Mouse (Mus musculus) MEL (cell line): ENCODE data around the gene Rnaseh2c. TPM values are rescaled to one million over a fixed set of nuclear protein-coding genes. Genes with fewer than 3 reads are reported as not detected.

Experiments
- DNase-seq: peaks from one replicate; pipeline ENCODE4 v3.0.0; 2011; ENCODE audit warnings: low read depth, low spot score
- H3K27ac ChIP-seq: 2 replicates; pipeline ENCODE4 v1.5.1; 2012; ENCODE audit warnings: low read depth, mild to moderate bottlenecking, control low read depth, low read length, moderate library complexity; ENCODE audit not compliant: control insufficient read depth
- H3K27me3 ChIP-seq, 2 experiments: fragments of 150-350 bp in 1 of 2; sonication (generic) in 1 of 2; 2 replicates each; pipeline ENCODE4 v1.6.1; 2012; ENCODE audit warnings: low read length in 2 of 2, mild to moderate bottlenecking in 2 of 2, improper control_type of control experiment in 1 of 2, moderate library complexity in 1 of 2; ENCODE audit not compliant: insufficient read depth in 2 of 2, control insufficient read depth in 1 of 2
- H3K36me3 ChIP-seq, 2 experiments: 2 replicates each; pipeline ENCODE4 v1.6.1; 2012 to 2014; ENCODE audit warnings: low read length in 2 of 2, improper control_type of control experiment in 1 of 2, inconsistent platforms in 1 of 2, mild to moderate bottlenecking in 1 of 2; ENCODE audit not compliant: insufficient read depth in 2 of 2, control insufficient read depth in 1 of 2
- H3K4me1 ChIP-seq, 2 experiments: fragments of 150-350 bp in 1 of 2; sonication (generic) in 1 of 2; 2 replicates each; pipeline ENCODE4 v1.6.1; 2012; ENCODE audit warnings: low read length in 2 of 2, improper control_type of control experiment in 1 of 2, mild to moderate bottlenecking in 1 of 2; ENCODE audit not compliant: insufficient read depth in 2 of 2, control insufficient read depth in 1 of 2
- H3K4me3 ChIP-seq, 2 experiments: fragments of 150-350 bp in 1 of 2; sonication (generic) in 1 of 2; 2 replicates each; pipeline ENCODE4 v1.5.1; 2012; ENCODE audit warnings: low read depth in 2 of 2, low read length in 2 of 2, mild to moderate bottlenecking in 2 of 2, moderate library complexity in 2 of 2, control low read depth in 1 of 2, improper control_type of control experiment in 1 of 2; ENCODE audit not compliant: control insufficient read depth in 1 of 2, insufficient read depth in 1 of 2
- H3K79me2 ChIP-seq: 2 replicates; pipeline ENCODE4 v1.6.1; 2012; ENCODE audit warnings: mild to moderate bottlenecking, low read length, moderate library complexity; ENCODE audit not compliant: control insufficient read depth, poor library complexity, insufficient read depth
- H3K9ac ChIP-seq: 2 replicates; pipeline ENCODE4 v1.6.1; 2012; ENCODE audit warnings: low read depth, mild to moderate bottlenecking, control low read depth, low read length, moderate library complexity; ENCODE audit not compliant: control insufficient read depth, poor library complexity, severe bottlenecking
- H3K9me3 ChIP-seq: fragments of 150-350 bp; sonication (generic); replicated peaks from 2 replicates; pipeline ENCODE4 v1.6.1; 2012; ENCODE audit warnings: mild to moderate bottlenecking, low read length, improper control_type of control experiment, moderate library complexity; ENCODE audit not compliant: insufficient read depth
- BHLHE40 ChIP-seq: IDR thresholded peaks from 2 replicates; pipeline ENCODE4 v1.6.1; 2012; ENCODE audit warnings: low read depth, mild to moderate bottlenecking, inconsistent platforms, low read length, improper control_type of control experiment, borderline replicate concordance
- CHD1 ChIP-seq: IDR thresholded peaks from 2 replicates; pipeline ENCODE4 v1.6.1; 2012; ENCODE audit warnings: low read depth, mild to moderate bottlenecking, inconsistent platforms, low read length, improper control_type of control experiment
- ELF1 ChIP-seq: IDR thresholded peaks from 2 replicates; pipeline ENCODE4 v1.6.1; 2014; ENCODE audit warnings: low read depth, mild to moderate bottlenecking, inconsistent platforms, low read length, improper control_type of control experiment, moderate library complexity
- EP300 ChIP-seq, 2 experiments: IDR thresholded peaks; 2 replicates each; pipeline ENCODE4 v1.6.1; 2011; ENCODE audit warnings: improper control_type of control experiment in 2 of 2, low read length in 2 of 2, low read depth in 1 of 2, mild to moderate bottlenecking in 1 of 2
- HCFC1 ChIP-seq: IDR thresholded peaks from 2 replicates; pipeline ENCODE4 v1.6.1; 2012; ENCODE audit warnings: low read depth, mild to moderate bottlenecking, inconsistent platforms, low read length, improper control_type of control experiment, moderate library complexity
- KAT2A ChIP-seq: conservative IDR thresholded peaks from 2 replicates; pipeline ENCODE4 v1.6.1; 2012; ENCODE audit warnings: low read depth, low read length, improper control_type of control experiment, inconsistent platforms
- MAFK ChIP-seq: IDR thresholded peaks from 2 replicates; pipeline ENCODE4 v1.6.1; 2011; ENCODE audit warnings: low read depth, mild to moderate bottlenecking, low read length, improper control_type of control experiment, borderline replicate concordance
- MAX ChIP-seq: IDR thresholded peaks from 2 replicates; pipeline ENCODE4 v1.6.1; 2011; ENCODE audit warnings: low read length, improper control_type of control experiment
- MEF2A ChIP-seq: IDR thresholded peaks from 2 replicates; pipeline ENCODE4 v1.6.1; 2014; ENCODE audit warnings: low read depth, mild to moderate bottlenecking, inconsistent platforms, low read length, improper control_type of control experiment; ENCODE audit not compliant: poor library complexity, insufficient replicate concordance, severe bottlenecking; ENCODE audit errors: extremely low read depth
- MXI1 ChIP-seq: IDR thresholded peaks from 2 replicates; pipeline ENCODE4 v1.6.1; 2011; ENCODE audit warnings: mild to moderate bottlenecking, low read depth, low read length, improper control_type of control experiment
- MYC ChIP-seq: IDR thresholded peaks from 2 replicates; pipeline ENCODE4 v1.6.1; 2011; ENCODE audit warnings: low read depth, mild to moderate bottlenecking, low read length, improper control_type of control experiment, moderate library complexity
- NRF1 ChIP-seq: IDR thresholded peaks from 2 replicates; pipeline ENCODE4 v1.6.1; 2014; ENCODE audit warnings: low read depth, mild to moderate bottlenecking, inconsistent platforms, low read length, improper control_type of control experiment, moderate library complexity; ENCODE audit not compliant: poor library complexity, insufficient read depth, severe bottlenecking
- POLR2A ChIP-seq, 2 experiments: IDR thresholded peaks; 2 replicates each; pipeline ENCODE4 v1.6.1; 2011 to 2012; ENCODE audit warnings: low read length in 2 of 2, mild to moderate bottlenecking in 2 of 2, control low read depth in 1 of 2, improper control_type of control experiment in 1 of 2, low read depth in 1 of 2, moderate library complexity in 1 of 2; ENCODE audit not compliant: control insufficient read depth in 1 of 2, insufficient read depth in 1 of 2, poor library complexity in 1 of 2
- RCOR1 ChIP-seq: IDR thresholded peaks from 2 replicates; pipeline ENCODE4 v1.6.1; 2012; ENCODE audit warnings: low read depth, mild to moderate bottlenecking, inconsistent platforms, low read length, improper control_type of control experiment
- SMC3 ChIP-seq: IDR thresholded peaks from 2 replicates; pipeline ENCODE4 v1.6.1; 2011; ENCODE audit warnings: low read depth, low read length, improper control_type of control experiment
- TAL1 ChIP-seq: IDR thresholded peaks from 2 replicates; pipeline ENCODE4 v1.6.1; 2012; ENCODE audit warnings: mild to moderate bottlenecking, inconsistent platforms, low read length, moderate library complexity, mixed read lengths
- TBP ChIP-seq: IDR thresholded peaks from 2 replicates; pipeline ENCODE4 v1.8.0; 2011; ENCODE audit warnings: low read depth, low read length, improper control_type of control experiment
- USF1 ChIP-seq: IDR thresholded peaks from 2 replicates; pipeline ENCODE4 v1.6.1; 2014; ENCODE audit warnings: low read depth, mild to moderate bottlenecking, inconsistent platforms, low read length, improper control_type of control experiment, moderate library complexity
- USF2 ChIP-seq, 2 experiments: IDR thresholded peaks; 2 replicates each; pipeline ENCODE4 v1.6.1; 2011 to 2012; ENCODE audit warnings: improper control_type of control experiment in 2 of 2, low read length in 2 of 2, borderline replicate concordance in 1 of 2, inconsistent platforms in 1 of 2, low read depth in 1 of 2, mild to moderate bottlenecking in 1 of 2; ENCODE audit not compliant: insufficient read depth in 1 of 2
- ZKSCAN1 ChIP-seq: IDR thresholded peaks from 2 replicates; pipeline ENCODE4 v1.6.1; 2012; ENCODE audit warnings: low read depth, mild to moderate bottlenecking, inconsistent platforms, low read length, improper control_type of control experiment, moderate library complexity
- ZMIZ1 ChIP-seq: IDR thresholded peaks from 2 replicates; pipeline ENCODE4 v1.6.1; 2012; ENCODE audit warnings: low read depth, mild to moderate bottlenecking, inconsistent platforms, low read length, improper control_type of control experiment, moderate library complexity
- polyA plus RNA-seq, 2 experiments: library from polyadenylated mRNA; stranded (reverse) in 1 of 2; unstranded in 1 of 2; fragments of >175 nt in 1 of 2; fragments of >200 nt in 1 of 2; gene quantifications; 2 replicates each; pipeline versions ENCODE4 v1.2.1 to v1.2.4; 2012; ENCODE audit warnings: low replicate concordance in 2 of 2, low read depth in 1 of 2; ENCODE audit not compliant: insufficient read length in 2 of 2, insufficient read depth in 1 of 2, missing spikeins in 1 of 2
- total RNA-seq: library from RNA; depleted of rRNA; stranded (reverse); fragments of 300-350 nt; gene quantifications from 2 replicates; pipeline ENCODE4 v1.2.3, GENCODE M21; 2012

Gene Rnaseh2c
- total and polyA plus RNA-seq, 3 experiments: 109 to 165 TPM; not detected in 1

DNA sequence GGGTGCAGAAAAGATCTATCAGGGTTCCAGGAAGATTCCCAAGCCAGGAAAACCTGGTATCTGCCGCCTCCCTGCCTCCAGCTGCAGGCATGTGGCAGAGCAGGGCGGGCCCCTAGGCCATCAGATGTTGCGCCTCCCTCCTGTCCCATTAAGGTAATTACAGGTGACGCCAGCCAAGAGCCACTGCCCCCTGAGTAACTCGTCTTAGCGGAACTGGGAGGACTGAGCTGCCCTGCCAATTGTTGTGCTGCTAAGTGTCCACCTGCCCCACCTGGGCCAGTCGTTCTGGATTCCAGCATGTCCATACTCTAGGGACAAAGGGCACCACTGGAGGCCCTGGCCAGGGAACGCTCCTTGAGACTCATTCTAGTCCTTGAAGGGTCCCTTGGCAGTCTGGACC lies 47.9 kb upstream of the Rnaseh2c start:
- no peak for DNase-seq
- Histone ChIP-seq H3K9ac (no peak overlapping the region), H3K4me3 (no peak overlapping the region), H3K4me1 (peaks cover 0 to 2% of the 10 kb centered on the region in 2 experiments; a peak in 1 of 4 replicates), H3K9me3 (no peaks in the 10 kb centered on the region), H3K36me3 (no peaks in the 10 kb centered on the region), H3K27me3 (no peaks in the 10 kb centered on the region), H3K27ac (no peak overlapping the region), H3K79me2 (no peaks in the 10 kb centered on the region)
- TF ChIP-seq USF2 (IDR thresholded peaks at IDR 0.05; ENCODE audit: borderline replicate concordance in 1 of 2, insufficient read depth in 1 of 2, low read depth in 1 of 2, low read length in 2 of 2) (no peak), RCOR1 (no peak), MAX (no peak), KAT2A (no peak), ZKSCAN1 (no peak), MYC (no peak), EP300 (IDR thresholded peaks at IDR 0.05; ENCODE audit: low read depth in 1 of 2, low read length in 2 of 2) (no peak), MXI1 (no peak), ELF1 (no peak), USF1 (no peak)

DNA sequence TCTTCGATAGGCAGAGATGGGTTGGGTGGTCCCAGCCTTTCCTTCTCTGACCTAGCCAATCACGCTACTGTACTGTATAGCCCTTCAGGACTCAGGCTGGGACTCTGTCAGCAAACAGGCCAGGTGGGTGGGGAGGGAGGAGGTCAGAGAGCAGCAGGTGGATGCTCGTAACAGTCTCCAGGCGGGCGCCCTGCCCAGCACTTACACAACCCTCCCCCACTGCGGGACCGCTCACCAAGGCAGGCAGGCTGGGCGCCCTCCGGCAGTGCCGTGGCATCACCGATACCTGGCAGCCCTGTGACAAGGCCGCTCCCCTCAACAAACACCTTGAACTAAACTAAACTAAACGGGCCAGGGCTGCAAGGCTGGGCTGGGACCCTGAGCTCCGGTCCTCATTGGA lies 47.5 kb upstream of the Rnaseh2c start:
- Histone ChIP-seq H3K4me1 (no peaks in the 10 kb centered on the region), H3K27ac (no peak overlapping the region), H3K9ac (no peak overlapping the region), H3K9me3 (no peaks in the 10 kb centered on the region), H3K4me3 (no peak overlapping the region), H3K27me3 (no peaks in the 10 kb centered on the region), H3K36me3 (no peaks in the 10 kb centered on the region), H3K79me2 (no peaks in the 10 kb centered on the region)
- DNase-seq: no peak
- TF ChIP-seq TBP: no peak
- no peak for TF ChIP-seq POLR2A (IDR thresholded peaks at IDR 0.05; ENCODE audit: control insufficient read depth in 1 of 2, insufficient read depth in 1 of 2, low read depth in 1 of 2, low read length in 2 of 2, poor library complexity in 1 of 2)
- no peak for TF ChIP-seq ELF1
- no peak for TF ChIP-seq MAX
- no peak for TF ChIP-seq SMC3
- no peak for TF ChIP-seq MAFK
- no peak for TF ChIP-seq MYC
- TF ChIP-seq TAL1: no peak
- TF ChIP-seq BHLHE40: no peak
- no peak for TF ChIP-seq HCFC1
- no peak for TF ChIP-seq NRF1
- no peak for TF ChIP-seq ZMIZ1
- TF ChIP-seq MEF2A: no peak
- TF ChIP-seq CHD1: no peak
